Mouse (Mus musculus) hindbrain, postnatal 0 days (tissue): ENCODE measurements at regions not wholly inside any gene's neighbourhood (a gene's known extent, or its start where the extent isn't known, plus 50 kb on each side); places are given as distances from the start of the nearest gene placed in this dataset.

ENCODE experiments used
- ATAC-seq: fragments of 200-750 bp; cut with Nextera tagmentation; 2 replicates; pipeline ENCODE4 v1.8.0; 2017; ENCODE audit warnings: mild to moderate bottlenecking, moderate TSS enrichment, moderate library complexity
- DNase-seq: peaks from one replicate; pipeline ENCODE4 v3.0.0-alpha.2; 2015; ENCODE audit warnings: low spot score
- H3K27ac ChIP-seq: fragments of 300-500 bp; sonication (generic); 2 replicates; pipeline ENCODE4 v1.5.1; 2014; ENCODE audit warnings: mild to moderate bottlenecking
- H3K27me3 ChIP-seq: fragments of 300-500 bp; sonication (generic); 2 replicates; pipeline ENCODE4 v1.6.1; 2014; ENCODE audit warnings: low read length, mixed read lengths; ENCODE audit not compliant: insufficient read depth
- H3K36me3 ChIP-seq: fragments of 300-500 bp; sonication (generic); 2 replicates; pipeline ENCODE4 v1.6.1; 2014; ENCODE audit warnings: low read length, mixed read lengths; ENCODE audit not compliant: insufficient read depth
- H3K4me1 ChIP-seq: fragments of 300-500 bp; sonication (generic); 2 replicates; pipeline ENCODE4 v1.6.1; 2014; ENCODE audit warnings: antibody characterized with exemption, low read length, mixed read lengths; ENCODE audit not compliant: insufficient read depth
- H3K4me2 ChIP-seq: fragments of 300-500 bp; sonication (generic); 2 replicates; pipeline ENCODE4 v1.6.1; 2014; ENCODE audit warnings: low read depth, mild to moderate bottlenecking, low read length, moderate library complexity, mixed read lengths
- H3K4me3 ChIP-seq: fragments of 300-500 bp; sonication (generic); 2 replicates; pipeline ENCODE4 v1.5.1; 2014; ENCODE audit warnings: low read length
- H3K9ac ChIP-seq: fragments of 300-500 bp; sonication (generic); replicated peaks from 2 replicates; pipeline ENCODE4 v1.6.1; 2014; ENCODE audit warnings: mild to moderate bottlenecking, low read length, moderate library complexity, mixed read lengths
- H3K9me3 ChIP-seq: fragments of 300-500 bp; sonication (generic); 2 replicates; pipeline ENCODE4 v1.6.1; 2016; ENCODE audit warnings: low read length, mixed read lengths
- CTCF ChIP-seq: IDR thresholded peaks from 2 replicates; pipeline ENCODE4 v1.5.1; 2016; ENCODE audit warnings: antibody characterized with exemption, control low read depth, low read depth
- WGBS: fragments of 180-500 bp; shearing (Covaris S2); extraction: QIAGEN DNeasy Blood & Tissue Kit; methylation state at CpG from one replicate; pipeline ENCODE4 v1.1.7; 2014; 5-methylcytosine and 5-hydroxymethylcytosine counted together

DNA sequence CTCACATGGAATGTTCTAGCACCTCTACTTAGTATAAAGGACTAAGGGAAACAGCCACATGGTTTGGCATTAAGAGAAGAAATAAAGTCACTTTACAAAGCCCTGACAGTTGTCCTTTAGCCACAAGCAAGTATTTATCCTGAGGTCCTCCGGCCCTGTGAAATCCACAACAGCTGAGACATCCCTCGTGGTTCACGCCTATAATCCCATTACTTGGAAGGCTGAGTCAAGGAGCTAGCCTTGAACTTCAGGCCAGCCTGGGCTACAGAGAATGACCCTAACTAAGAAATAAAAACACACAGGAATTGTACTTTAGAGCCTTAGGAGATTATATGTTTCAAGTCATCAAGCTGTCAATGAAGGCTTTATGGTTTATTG is 238.7 kb downstream of the Gm5426 start:
- Histone ChIP-seq H3K27me3 (no peaks in the 10 kb centered on the region), H3K4me3 (no peak overlapping the region), H3K36me3 (no peaks in the 10 kb centered on the region), H3K4me2 (no peak overlapping the region), H3K9ac (no peak overlapping the region), H3K27ac (no peak overlapping the region), H3K4me1 (no peaks in the 10 kb centered on the region), H3K9me3 (no peaks in the 10 kb centered on the region)
- ATAC-seq, result no peak
- no peak for DNase-seq
- WGBS, result 89% methylated on average over 3 of the region's 3 CpGs
- TF ChIP-seq CTCF, result no peak

DNA sequence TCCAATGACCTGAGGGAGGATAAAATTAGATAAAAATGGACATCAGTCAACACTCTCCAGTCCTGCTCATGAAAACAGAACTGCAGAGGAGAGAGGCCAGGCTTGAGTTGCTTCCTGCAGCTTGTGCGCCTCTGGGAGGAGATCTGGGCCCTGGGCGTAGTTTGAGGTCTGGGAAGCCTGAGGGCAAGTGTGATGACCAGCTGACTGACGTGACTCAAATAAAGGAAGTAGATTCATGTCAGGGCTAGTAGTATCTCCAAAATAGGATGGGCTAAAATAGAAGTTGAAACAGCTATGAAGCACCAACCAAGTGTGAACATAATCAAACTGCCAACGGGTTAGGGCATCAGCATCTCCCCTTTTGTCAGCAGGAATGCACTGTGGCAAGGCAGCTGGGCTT is 239.3 kb upstream of the Btg1 start:
- Histone ChIP-seq H3K4me2 (no peak overlapping the region), H3K9ac (no peak overlapping the region), H3K9me3 (no peaks in the 10 kb centered on the region), H3K27ac (no peak overlapping the region), H3K4me3 (no peak overlapping the region), H3K36me3 (no peaks in the 10 kb centered on the region), H3K27me3 (no peaks in the 10 kb centered on the region), H3K4me1 (no peaks in the 10 kb centered on the region)
- 87% methylated on average over 4 of the region's 4 CpGs for WGBS
- no peak for ATAC-seq
- no peak for DNase-seq
- no peak for TF ChIP-seq CTCF

DNA sequence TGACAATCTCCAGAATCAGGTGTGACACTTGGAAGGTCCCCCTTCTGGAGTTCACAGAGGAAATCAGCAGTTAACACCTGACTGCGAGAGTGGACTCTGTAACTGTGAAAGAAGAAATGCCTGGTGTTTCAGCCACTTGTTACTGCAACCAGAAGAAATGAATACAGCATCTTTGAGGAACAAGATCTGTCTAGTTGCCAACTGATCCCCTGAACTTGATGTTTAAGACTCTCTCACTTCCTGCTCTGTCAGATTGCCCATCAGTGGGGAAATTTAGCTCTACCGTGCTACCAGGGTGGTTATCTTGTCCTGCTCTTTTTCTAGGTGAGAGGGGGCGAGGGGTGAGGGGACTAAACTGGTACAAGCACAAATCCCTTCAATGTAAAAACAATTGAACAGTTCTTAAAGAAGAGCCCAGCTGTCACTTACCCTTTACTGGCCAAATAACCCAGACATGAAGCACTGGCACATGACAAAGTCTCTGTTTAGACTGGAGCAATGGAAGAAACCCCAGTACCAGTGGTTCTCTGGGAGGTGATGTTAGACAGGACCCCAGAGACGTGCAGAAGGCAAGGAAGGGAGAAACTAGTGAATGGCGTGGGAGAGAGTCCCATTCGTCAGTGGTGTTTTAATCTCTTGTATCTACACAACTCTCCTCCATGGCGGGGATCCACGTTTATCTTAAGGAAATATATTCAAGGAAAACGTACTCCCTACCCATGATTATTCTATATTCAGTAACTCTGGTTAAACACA is 237.6 kb upstream of the Btg1 start:
- Histone ChIP-seq H3K9me3 (no peaks in the 10 kb centered on the region), H3K4me1 (no peaks in the 10 kb centered on the region), H3K4me2 (no peak overlapping the region), H3K27ac (no peak overlapping the region), H3K27me3 (no peaks in the 10 kb centered on the region), H3K9ac (no peak overlapping the region), H3K4me3 (no peak overlapping the region), H3K36me3 (no peaks in the 10 kb centered on the region)
- DNase-seq (no peak), ATAC-seq (no peak)
- TF ChIP-seq CTCF, result no peak
- 89% methylated on average over 9 of the region's 9 CpGs for WGBS

DNA sequence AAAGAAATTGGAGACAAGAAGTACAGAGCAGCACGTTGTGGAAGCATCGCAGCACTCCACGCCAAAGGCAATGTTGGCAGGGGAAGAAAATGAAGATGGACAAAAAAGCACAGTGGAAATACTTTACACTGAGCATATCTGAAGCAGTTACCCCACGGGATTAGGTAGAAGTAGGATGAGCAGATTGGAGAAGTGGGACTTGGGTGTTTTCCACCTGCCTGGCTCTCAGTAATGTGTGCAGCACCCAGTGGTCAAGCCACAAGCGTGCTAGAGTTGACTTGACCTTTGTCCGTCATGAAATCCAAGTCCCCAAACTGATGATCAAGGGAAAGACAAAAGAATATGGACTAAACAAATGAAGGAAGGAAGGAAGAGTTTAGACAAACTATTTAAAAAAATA is 235.1 kb upstream of the Btg1 start:
- Histone ChIP-seq H3K9me3 (no peaks in the 10 kb centered on the region), H3K4me2 (no peak overlapping the region), H3K27ac (no peak overlapping the region), H3K36me3 (no peaks in the 10 kb centered on the region), H3K4me3 (no peak overlapping the region), H3K27me3 (no peaks in the 10 kb centered on the region), H3K4me1 (no peaks in the 10 kb centered on the region), H3K9ac (no peak overlapping the region)
- no peak for DNase-seq
- WGBS, result 91% methylated on average over 6 of the region's 6 CpGs
- ATAC-seq, result no peak
- TF ChIP-seq CTCF, result no peak

DNA sequence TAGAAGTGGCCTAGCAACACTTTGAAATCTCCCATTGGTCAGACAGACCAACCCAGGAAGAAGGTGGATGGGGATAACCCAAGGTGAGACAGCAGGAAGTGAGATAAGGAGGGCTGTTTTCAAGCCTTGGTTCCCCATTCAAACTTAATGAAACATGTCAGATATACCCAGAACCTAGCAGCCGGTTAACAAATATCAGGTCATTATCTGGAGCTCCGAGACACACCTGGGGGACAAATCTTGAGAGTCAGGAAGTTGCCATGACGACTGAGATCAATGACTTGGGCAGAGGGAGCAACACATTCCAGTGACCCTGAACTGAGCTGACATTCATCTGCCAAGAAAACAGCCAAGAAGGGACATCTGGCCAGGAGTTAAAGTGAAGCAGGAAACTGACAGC is 225.1 kb upstream of the Btg1 start:
- no peak for ATAC-seq
- TF ChIP-seq CTCF, result no peak
- Histone ChIP-seq H3K36me3 (no peaks in the 10 kb centered on the region), H3K27me3 (no peaks in the 10 kb centered on the region), H3K4me3 (no peak overlapping the region), H3K9ac (no peak overlapping the region), H3K27ac (no peak overlapping the region), H3K4me1 (no peaks in the 10 kb centered on the region), H3K4me2 (no peak overlapping the region), H3K9me3 (no peaks in the 10 kb centered on the region)
- DNase-seq, result no peak
- WGBS, result 61% methylated on average over 3 of the region's 3 CpGs

DNA sequence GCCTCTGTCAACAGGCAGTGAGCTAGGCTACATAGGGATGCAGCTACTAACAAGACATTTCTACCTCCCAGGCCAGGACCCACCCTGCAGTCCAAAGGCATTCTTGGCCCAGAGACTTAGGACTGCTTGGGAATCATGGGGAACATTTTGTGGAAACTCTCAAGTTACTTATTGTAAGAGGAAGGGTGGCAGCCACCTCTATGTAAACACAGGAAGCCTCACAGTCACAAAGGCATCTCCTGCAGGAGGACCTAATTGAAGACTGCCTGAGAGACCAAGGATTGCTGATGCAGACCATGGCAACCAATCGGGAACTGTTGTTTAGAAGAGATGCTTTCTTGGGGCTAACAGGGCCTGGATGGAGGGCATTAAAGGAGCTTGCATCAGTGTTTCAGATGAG is 224.0 kb upstream of the Btg1 start:
- Histone ChIP-seq H3K4me2 (no peak overlapping the region), H3K4me3 (no peak overlapping the region), H3K9me3 (no peaks in the 10 kb centered on the region), H3K9ac (no peak overlapping the region), H3K27me3 (no peaks in the 10 kb centered on the region), H3K27ac (no peak overlapping the region), H3K36me3 (no peaks in the 10 kb centered on the region), H3K4me1 (peaks cover 4% of the 10 kb centered on the region; the same call in 1 of the 2 replicates)
- ATAC-seq (no peak), DNase-seq (no peak)
- TF ChIP-seq CTCF, result no peak
- 79% methylated on average over 1 of the region's 1 CpGs for WGBS

DNA sequence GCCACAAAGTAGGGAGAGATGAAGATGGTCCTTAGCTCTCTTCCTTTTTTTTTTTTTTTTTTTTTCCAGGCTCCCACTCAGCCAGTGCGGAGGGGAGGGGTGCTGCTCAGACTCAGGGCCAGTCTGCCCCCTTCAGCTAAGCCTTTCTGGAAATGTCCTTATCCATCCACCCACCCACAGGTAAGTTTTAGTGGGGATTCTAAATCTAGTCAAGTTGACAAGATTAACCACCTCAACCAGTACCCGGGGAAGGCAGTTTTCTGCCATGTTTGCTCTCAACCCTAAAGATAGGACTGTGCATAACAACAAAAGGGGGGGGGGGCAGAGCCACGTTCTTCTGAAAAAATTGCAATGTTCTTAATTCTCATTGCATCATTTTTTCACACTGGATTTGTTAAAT is 222.6 kb upstream of the Btg1 start:
- Histone ChIP-seq H3K9me3 (no peaks in the 10 kb centered on the region), H3K4me2 (no peak overlapping the region), H3K27me3 (no peaks in the 10 kb centered on the region), H3K9ac (no peak overlapping the region), H3K4me3 (no peak overlapping the region), H3K4me1 (peaks cover 4% of the 10 kb centered on the region; the same call in 1 of the 2 replicates), H3K36me3 (no peaks in the 10 kb centered on the region), H3K27ac (no peak overlapping the region)
- 94% methylated on average over 3 of the region's 3 CpGs for WGBS
- no peak for TF ChIP-seq CTCF
- DNase-seq, result no peak
- ATAC-seq, result no peak
